16 mouse cellular contexts compared by ENCODE assay signal in the genomic region with DNA sequence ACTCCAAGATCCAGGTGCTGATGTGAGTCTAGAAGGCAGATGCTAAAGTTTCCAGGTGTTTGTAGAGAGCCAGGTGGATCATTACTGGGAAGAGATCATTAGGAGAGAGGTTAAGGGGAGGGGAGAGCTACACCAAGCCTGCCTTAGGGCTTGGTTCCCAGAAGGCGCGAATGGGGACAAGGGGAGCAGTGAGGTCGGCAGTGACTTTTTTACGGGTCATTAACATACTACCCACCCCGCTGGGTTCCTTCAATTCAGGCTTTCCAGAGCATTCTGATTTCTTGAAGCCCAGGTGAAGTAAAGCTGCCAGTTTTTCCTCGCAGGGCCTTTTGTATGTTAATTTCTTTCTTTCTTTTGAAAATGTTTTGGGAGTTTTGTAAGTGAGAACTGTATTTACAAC. TPM values are rescaled to one million over a fixed set of nuclear protein-coding genes. Genes with fewer than 3 reads are reported as not detected.
"Had no signal": no experiment of that assay in that cellular context is flagged by ENCODE, and none has a peak within 500 bp of the region (broad histone marks: within the 10 kb centered on the region; RNA-seq: fewer than 3 reads in every experiment).

No protein-coding gene starts in this region.

- H3K4me1 ChIP-seq: lung, embryonic 15.5 days; neural tube, embryonic 13.5 days; stomach, embryonic 15.5 days had no signal

- H3K4me2 ChIP-seq: liver, embryonic 13.5 days; lung, embryonic 15.5 days; midbrain, embryonic 12.5 days; neural tube, embryonic 13.5 days; stomach, embryonic 15.5 days had no signal

- H3K27me3 ChIP-seq: liver, embryonic 13.5 days; lung, embryonic 15.5 days; midbrain, embryonic 12.5 days; neural tube, embryonic 13.5 days; stomach, embryonic 15.5 days had no signal

- ATAC-seq: liver, postnatal 0 days; midbrain, embryonic 16.5 days had no signal

- DNase-seq: kidney, adult 2 months; left cerebral cortex, postnatal 4 days; liver; liver, embryonic 13.5 days; liver, postnatal 0 days; lung, postnatal 14 days; right cerebral cortex, postnatal 14 days; thymus, postnatal 36 days had no signal

- H3K27ac ChIP-seq: kidney, postnatal 0 days; liver, embryonic 13.5 days; lung, embryonic 15.5 days; macrophage; midbrain, embryonic 12.5 days; neural tube, embryonic 13.5 days; stomach, embryonic 15.5 days had no signal

- H3K4me3 ChIP-seq: liver, embryonic 13.5 days; lung, embryonic 15.5 days; midbrain, embryonic 12.5 days; neural tube, embryonic 13.5 days; stomach, embryonic 15.5 days had no signal

- H3K9me3 ChIP-seq: liver, embryonic 13.5 days; lung, embryonic 15.5 days; midbrain, embryonic 12.5 days; neural tube, embryonic 13.5 days; stomach, embryonic 15.5 days had no signal

- H3K36me3 ChIP-seq: liver, embryonic 13.5 days; lung, embryonic 15.5 days; midbrain, embryonic 12.5 days; neural tube, embryonic 13.5 days; stomach, embryonic 15.5 days had no signal

- H3K9ac ChIP-seq: liver, embryonic 13.5 days; liver, postnatal 0 days; lung, embryonic 15.5 days; midbrain, embryonic 12.5 days; neural tube, embryonic 13.5 days; stomach, embryonic 15.5 days had no signal

RNA-seq across cellular contexts. Expression of a gene that starts 29.8 kb away (rescaled TPM):
- polyA plus RNA-seq: macrophage; spleen, adult 2 months had no signal

RNA-seq across cellular contexts. Expression of a gene that starts 29.9 kb away (rescaled TPM):
- polyA plus RNA-seq: macrophage had no signal
